Mouse (Mus musculus): ENCODE measurements around the gene Alcam. TPM values are rescaled to one million over a fixed set of nuclear protein-coding genes. Genes with fewer than 3 reads are reported as not detected.

Gene Alcam
- total RNA-seq, 2 experiments from 2014 or later: 0.84 to 7.6 TPM

DNA sequence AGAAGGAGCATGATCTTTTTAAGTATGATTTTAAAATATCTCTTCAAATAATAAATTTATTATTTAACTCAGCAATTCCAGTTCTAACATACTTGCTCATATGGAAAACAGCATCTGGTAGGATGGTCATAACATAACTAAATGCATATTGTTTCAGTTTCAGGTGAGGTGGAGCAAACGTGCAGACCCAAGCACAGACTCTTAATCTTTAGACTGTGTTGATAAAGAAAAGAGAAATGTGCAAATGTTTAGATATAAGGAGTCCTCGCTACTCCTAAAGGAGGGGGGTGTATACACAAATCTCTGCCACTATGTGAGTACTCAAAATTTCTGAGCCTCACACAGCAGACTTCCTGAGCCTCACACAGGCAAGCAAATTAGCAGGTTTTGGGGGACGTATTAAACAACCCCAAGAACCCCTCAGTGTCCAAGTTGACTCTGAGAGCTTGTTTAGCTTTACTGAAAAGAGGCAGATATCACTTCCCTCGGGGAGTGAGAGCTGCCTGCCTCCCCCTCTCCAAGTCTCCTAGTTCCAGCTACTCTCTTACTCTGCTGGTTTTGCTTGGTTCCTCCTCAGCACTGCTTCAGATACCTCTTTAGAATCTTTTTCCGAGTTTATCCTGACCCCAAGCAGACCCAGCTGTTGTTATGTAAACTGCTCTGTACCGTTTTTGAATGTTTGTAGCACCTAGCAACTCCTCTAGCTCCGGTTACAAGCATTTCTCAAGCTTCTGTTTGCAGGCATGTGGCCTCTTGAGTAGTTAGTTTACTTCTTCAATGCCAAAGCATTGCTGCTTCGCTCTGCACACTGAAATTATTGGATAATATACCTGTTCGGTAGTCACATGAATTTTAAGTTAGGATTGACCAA, 10.0 kb downstream of the Alcam start:
- no peak for ATAC-seq (replicated peaks; ENCODE audit: low FRiP score, poor library complexity, severe bottlenecking)

DNA sequence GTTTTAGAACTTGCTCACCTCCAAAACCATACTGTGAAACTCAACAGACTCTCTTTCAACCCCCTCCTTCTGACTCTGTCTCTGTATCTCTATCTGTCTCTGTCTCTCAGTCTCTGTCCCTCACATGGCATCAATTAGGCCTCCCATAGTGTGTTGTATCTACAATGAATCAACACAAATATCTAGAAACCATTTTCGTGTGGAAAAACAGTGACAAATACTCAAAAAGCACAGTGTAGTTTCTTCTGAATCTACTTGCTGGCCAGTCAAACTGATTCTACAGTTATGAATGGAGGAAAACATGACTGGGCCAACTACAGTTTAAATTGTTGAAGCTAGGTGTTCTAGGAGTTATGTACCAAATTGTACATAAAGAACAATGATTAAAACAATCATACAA, 10.8 kb downstream of the Alcam start:
- no peak for ATAC-seq (replicated peaks; ENCODE audit: low FRiP score, poor library complexity, severe bottlenecking)

DNA sequence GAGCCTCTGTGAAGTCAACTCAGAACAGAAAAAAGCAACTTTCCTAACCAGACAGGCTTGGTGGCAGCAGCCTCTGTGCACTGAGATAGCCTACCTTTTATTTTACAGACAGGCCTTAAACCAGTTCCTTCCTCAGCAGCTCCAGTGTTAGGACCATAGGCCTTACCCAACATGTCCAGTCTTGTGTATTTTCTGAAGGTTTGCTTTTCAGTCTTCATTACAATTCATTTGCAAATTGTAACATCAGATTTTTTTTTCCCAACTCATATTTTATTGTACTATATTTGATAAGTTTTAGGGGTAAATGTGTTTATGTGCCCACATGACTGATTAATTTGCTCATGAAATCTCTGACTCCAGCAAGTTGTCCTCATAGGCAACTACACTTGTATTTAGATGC, 14.3 kb downstream of the Alcam start:
- ATAC-seq (replicated peaks; ENCODE audit: low FRiP score, poor library complexity, severe bottlenecking): no peak

DNA sequence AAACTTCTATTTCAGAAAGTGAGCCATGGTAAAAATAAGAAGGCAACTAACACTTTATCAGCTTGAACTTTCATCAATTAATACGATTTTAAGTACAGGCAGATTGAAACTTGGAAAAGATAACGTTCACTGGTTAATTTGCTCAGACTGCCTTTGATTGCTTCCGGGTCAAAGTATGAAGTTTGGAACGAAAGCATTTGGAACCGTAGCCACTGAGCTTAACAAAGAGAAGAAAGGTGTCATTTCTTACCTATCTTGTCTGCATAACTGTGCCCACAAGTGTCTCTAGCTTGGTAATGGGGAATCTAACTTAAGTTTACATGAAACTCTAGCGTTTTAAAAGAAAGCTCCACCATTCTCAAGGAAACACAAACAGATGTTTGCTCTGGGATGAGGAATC, 14.9 kb downstream of the Alcam start:
- no peak for ATAC-seq (replicated peaks; ENCODE audit: low FRiP score, poor library complexity, severe bottlenecking)

DNA sequence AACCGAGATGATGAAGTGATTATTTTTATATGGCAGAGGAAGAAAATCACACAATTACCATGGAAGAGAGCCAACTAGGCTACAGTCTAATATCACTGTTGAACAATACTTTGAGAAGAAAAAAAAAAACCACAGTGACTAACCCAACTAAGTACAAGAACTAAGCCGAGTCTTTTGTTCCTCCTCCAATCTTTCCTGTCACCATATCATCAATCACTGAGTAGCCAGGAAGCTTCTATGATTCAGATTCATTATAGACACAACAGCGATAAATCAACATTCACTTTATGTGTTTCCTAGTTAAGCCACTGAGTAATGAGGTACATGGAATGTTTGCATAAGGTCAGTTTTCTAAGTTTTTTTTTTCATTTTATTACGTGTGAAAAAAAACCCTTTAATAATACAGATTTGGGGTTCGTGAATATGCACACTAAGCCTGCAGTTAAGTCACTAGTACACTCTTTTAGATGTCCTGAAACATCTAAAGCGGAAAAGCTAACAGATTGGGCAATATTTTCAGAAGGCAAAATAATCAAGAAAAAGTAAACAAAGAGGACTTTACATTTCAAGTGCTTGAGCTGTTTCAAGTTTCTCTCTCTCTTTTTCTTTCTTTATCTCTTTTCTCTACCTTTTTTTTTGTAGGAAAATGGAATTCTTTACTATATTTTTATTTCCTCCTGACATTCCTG, 15.5 kb downstream of the Alcam start:
- ATAC-seq (replicated peaks; ENCODE audit: low FRiP score, poor library complexity, severe bottlenecking): no peak

DNA sequence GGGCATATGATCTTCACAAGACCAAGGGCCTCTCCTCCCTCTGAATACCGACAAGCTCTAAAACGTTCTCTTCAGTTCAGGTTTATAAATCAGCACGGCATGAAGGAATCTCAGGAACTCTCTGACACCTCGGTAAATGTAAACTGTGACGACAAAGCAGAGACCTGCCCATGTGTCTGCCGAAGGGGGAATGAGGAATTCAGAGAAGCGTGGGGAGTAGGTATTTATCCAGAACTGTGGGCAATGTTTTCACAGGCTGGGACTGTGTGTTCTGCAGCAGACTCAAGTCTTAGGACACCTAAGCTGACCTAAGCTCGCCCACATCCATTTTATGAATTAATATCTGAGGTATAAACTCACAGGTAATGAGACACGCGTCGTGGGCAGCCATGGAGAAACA, 20.7 kb downstream of the Alcam start:
- ATAC-seq (replicated peaks; ENCODE audit: low FRiP score, poor library complexity, severe bottlenecking): no peak

DNA sequence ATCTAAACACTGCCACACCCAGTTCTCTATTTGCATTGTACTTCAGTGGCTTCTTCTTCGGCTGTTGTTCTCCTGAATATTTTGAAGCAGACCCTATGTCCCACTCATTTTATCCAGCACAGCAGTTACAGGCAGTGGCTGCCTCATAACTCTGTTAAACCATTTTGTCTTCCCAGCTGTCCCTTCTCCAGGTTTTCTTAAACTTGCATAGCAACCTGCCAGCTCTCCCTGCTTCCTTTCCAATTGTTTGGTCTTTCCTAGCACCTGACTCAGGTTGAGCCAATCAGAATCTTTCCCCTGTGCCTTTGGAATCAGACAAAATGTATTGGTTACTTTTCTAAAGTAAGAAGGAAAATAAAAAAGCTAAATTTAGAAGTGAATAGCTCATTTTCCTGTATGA, 21.8 kb downstream of the Alcam start:
- ATAC-seq (replicated peaks; ENCODE audit: low FRiP score, poor library complexity, severe bottlenecking): no peak

DNA sequence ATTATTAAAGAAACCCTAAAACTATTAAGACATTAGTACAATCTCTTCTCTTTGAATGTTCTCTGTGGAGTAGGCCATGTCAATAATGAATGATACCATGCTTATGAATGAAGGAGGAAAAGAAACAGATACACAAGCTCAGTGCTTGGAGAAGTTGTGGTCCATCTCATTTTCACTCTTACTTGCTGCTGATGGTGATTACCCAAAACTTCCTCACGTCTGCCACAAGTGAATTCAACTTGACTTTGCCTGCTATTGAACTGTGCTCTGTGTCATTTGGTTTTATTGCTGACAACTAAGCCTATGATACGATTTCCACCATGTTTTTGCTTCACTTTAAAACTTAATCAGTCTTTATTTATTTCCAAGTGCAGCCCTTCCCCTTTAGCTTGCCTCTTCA, 22.3 kb downstream of the Alcam start:
- ATAC-seq (replicated peaks; ENCODE audit: low FRiP score, poor library complexity, severe bottlenecking): no peak

DNA sequence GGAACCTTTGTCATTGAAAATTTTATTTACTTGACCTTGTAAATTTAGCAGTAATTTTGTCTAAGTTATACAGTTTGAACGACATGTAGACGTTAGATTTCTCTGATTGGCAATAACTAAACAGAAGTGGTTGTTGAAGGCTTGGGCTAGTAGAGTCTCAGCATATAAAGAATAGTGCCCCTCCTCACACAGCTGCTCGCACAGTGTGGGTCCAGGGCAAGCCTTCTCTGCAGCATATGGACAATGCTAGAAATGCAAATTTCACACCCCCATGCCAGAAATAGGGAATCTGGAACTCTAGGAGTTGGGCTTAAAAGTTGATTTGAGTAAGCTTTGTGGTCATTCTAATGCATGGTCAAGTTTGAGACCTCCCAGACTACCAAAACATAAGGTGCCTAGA, 23.8 kb downstream of the Alcam start:
- ATAC-seq (replicated peaks; ENCODE audit: low FRiP score, poor library complexity, severe bottlenecking): no peak

DNA sequence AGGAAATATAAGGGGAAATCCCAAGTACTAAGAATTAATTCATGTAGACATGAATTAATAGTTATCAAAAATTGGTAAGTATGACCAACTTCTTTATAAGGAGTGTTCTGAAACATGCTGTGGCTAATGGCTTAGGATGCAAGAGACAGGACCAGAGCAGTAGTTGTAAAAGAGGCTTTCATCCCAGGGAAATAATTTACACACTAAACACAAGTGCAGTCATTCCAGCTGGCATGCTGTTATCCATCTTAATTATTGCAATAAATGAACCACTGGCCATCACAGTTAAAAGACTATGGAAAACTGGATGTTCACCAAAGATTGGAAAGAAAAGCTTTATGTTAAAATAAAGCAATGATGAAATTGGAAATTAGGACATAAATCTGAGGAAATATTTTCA, 24.2 kb downstream of the Alcam start:
- ATAC-seq (replicated peaks; ENCODE audit: low FRiP score, poor library complexity, severe bottlenecking): no peak

DNA sequence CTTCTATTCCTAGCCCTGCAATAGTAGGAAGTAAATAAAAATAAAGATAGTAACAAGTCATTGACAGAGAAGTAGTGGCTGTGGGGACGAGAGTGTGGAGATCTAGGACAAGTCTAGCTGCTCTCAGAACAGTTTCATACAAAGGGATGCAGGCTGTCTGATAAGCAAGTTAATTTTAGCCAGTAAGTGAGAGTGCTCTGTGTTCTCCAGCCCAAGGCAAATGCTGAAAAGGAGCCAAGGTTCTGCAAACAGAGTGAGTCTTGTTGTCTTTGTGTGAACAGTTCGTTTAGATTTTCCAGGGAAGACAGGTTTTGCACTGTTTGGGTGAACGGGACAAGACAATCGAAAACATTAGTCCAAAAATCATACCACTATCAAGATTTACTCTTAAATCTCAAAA, 25.4 kb downstream of the Alcam start:
- no peak for ATAC-seq (replicated peaks; ENCODE audit: low FRiP score, poor library complexity, severe bottlenecking)

DNA sequence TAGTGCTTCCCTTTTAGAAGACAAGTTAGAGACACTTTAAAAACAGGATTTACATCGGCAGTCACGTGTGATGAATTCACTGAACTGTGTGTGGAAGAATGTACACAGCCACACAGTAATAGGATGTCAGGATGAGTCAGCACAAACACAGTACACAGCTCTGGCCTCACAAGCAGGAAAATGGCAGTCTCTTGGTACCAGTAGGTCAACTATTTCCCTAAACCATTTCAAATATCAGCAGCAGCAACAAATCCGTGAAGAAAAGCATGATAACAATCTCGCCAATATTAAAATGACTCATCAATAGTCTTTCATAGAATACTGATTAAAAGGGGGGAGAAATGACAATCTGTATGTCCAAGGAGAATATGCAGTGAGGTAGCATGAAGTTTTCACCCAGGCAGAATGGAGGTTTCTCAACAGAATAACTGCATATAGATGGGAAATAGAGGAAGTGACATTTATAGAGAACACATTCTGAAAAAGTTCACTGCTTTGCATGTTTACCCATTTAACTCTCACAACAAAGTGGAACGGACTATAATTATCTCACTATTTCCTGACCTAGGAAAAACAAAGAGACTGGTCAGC, 35.2 kb downstream of the Alcam start:
- ATAC-seq (replicated peaks; ENCODE audit: low FRiP score, poor library complexity, severe bottlenecking): no peak

DNA sequence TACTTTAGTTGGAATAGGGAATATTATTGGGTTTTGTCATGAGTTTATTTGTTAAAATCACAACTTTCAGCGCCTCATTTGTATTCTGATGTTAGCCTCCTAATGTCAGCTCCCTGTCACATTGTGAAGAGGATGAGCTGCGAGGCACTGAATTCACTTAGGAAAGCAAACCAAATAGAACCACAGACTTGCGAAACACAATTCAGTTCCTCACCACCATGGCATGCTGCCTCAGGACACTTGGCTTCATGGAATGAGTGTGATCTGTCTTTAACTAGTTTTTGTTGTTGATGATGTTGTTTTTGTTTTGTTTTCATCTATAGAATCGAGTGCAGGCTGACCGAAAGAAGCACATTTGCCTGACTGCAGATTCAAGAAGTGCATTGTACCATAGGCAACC, 35.9 kb downstream of the Alcam start:
- ATAC-seq (replicated peaks; ENCODE audit: low FRiP score, poor library complexity, severe bottlenecking): no peak

DNA sequence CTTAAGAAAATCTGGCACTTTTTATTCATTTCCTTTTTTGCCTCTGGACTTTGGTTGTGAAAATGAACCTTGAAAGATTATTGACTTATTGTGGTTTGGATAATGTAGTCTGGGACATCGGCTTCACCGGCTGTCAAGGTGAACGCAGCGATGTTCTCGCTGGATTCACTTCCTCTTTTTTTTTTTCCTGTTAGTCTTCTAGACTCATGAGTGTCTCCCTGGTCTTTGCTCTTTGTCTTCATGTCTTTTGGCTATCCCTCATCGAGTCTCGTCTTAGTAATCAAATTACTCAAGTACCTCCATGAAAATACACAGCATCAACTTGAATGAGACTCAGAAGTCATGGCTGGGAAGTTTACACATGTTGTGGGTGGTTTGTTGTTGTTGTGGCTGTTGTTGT, 36.7 kb downstream of the Alcam start:
- ATAC-seq (replicated peaks; ENCODE audit: low FRiP score, poor library complexity, severe bottlenecking): no peak

DNA sequence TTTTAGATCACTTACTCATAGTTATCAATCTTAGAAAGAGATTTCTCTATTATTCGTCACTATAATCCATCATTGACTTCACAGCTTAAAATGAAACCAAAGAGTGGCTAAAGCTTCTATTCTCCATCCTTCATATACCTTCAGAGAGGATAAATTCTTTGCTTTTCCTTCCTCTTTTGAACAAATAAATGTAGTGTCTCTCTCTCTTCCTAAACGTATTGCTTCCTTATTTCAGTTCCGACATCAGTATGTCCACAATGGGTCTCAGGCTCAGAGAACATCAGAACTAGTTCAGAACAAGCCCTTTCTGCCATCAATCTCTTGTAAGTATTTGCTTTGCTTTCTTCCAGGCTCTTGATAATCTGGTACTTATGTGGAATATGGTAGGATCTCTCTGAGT, 40.2 kb downstream of the Alcam start:
- ATAC-seq (replicated peaks; ENCODE audit: low FRiP score, poor library complexity, severe bottlenecking): no peak

DNA sequence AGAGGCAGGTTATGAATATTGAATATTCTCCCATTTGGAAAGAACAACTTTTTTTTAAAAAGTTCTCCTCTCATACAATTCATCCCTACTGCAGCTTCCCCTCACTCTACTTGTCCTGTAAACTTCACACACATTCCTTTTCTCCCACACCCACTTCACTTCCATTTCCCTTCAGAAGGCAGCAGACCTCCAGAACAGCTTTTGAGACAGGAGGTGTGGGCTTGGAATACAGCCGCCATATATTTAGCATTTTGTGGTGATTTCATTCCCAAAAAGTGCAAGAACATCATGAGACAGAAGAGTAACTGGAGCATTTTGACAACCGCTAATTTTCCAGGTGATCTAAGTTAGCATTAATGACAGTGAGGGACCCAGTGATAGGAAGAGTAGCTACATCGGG, 47.8 kb downstream of the Alcam start:
- no peak for ATAC-seq (replicated peaks; ENCODE audit: low FRiP score, poor library complexity, severe bottlenecking)

DNA sequence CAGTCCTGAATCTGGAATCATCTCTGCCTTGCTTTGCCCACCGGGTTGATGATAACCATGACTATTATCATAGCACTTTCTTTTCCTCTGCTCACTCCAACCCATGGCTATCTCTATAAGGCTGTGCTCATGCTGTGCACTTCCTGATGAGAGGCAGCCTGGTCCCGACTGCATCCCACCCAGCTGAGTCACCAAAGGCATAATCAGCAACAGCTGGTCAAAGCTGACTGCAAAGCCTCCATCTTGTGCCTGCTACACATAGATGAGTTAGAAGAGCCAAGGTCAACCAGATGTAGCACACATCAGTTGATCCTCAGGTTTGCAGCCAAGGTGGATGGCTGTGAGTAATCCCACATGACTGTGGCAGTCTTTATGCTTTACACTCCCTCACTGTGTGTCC, 48.6 kb downstream of the Alcam start:
- ATAC-seq (replicated peaks; ENCODE audit: low FRiP score, poor library complexity, severe bottlenecking): no peak

DNA sequence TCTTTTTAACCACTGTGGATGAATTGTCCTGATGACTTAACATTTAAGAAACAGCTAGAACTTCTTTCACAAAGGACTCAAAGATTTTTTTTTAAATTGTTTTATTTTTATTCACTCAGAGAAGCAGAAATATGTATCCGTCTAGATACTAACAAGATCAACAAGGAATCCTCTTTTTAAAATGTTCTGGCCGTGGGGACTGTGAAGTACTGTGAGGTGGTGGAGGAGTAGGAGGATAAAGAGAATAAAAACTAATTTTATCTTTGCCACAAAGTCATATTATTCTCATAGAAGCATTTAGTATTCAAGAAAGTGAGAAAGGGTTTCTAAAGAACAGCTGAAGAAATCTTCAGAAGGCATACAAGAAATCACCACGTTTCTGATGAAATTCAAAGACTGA, 54.8 kb downstream of the Alcam start:
- ATAC-seq (replicated peaks; ENCODE audit: low FRiP score, poor library complexity, severe bottlenecking): no peak

DNA sequence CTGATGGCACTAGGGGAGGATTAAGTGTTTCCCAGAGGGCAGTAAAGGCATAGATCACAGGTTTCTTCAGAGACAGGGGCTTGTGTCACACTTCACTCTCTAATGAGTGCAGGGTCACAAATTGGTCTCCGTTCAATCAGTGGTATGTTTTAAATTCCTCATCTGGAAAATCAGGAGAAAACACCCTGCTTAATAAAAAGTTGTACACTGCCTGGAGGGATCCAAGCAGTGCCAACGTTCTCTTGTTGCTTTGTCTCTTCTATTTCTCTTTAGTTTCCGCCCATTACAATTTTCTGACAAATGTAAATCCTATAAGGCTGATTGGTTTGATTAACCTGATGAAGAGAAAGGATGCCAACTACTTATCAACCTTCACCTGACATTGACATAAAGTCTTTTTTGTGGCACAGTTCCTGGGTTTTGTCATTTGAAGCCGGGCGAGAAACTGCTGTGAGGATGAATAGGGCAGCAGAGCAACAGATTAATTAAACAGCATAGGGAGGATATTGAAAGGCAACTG, 67.0 kb downstream of the Alcam start:
- ATAC-seq (replicated peaks; ENCODE audit: low FRiP score, poor library complexity, severe bottlenecking): no peak

DNA sequence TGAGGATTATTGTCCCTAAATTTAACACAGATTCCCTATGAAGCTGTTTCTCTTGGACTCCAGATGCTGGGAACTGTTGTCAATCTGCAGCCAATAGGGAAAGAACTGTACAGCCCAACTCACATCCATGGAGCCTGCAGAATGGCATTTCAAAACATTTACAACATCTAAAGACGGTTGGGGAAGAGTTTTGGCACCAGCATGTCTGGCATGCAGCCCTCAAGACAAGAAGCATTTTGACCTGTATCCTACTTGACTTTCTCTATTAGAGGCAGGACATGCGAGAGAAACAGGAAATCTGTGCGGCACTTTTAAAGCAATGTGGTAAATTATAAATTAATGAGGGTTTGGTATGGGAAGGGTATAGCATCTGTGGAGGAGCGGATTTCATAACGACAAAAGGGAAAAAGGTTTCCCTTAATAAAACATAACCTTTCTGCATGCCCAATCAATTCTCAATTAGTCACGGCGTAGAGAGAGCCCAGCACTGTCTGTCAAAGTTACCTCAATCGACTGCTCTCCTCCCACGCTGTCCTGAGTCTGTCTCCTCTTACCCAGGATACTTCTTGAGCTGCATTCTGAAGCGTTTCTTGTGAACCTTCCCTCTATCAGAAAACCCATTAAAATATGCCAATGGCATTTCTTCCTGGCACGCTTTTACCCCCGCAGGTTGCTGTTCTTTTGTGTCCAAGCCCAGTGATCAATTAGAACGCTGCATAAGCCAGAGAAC, 70.3 kb downstream of the Alcam start:
- ATAC-seq (replicated peaks; ENCODE audit: low FRiP score, poor library complexity, severe bottlenecking): no peak

Data from erythroid progenitor cell, adult 5-6 weeks (primary cell).